Mouse (Mus musculus) thymus, postnatal 25 days (tissue): ENCODE data around the gene Carhsp1.

Experiments
- DNase-seq: peaks from one replicate; pipeline ENCODE4 v3.0.0; 2022

Carhsp1 gene

DNA sequence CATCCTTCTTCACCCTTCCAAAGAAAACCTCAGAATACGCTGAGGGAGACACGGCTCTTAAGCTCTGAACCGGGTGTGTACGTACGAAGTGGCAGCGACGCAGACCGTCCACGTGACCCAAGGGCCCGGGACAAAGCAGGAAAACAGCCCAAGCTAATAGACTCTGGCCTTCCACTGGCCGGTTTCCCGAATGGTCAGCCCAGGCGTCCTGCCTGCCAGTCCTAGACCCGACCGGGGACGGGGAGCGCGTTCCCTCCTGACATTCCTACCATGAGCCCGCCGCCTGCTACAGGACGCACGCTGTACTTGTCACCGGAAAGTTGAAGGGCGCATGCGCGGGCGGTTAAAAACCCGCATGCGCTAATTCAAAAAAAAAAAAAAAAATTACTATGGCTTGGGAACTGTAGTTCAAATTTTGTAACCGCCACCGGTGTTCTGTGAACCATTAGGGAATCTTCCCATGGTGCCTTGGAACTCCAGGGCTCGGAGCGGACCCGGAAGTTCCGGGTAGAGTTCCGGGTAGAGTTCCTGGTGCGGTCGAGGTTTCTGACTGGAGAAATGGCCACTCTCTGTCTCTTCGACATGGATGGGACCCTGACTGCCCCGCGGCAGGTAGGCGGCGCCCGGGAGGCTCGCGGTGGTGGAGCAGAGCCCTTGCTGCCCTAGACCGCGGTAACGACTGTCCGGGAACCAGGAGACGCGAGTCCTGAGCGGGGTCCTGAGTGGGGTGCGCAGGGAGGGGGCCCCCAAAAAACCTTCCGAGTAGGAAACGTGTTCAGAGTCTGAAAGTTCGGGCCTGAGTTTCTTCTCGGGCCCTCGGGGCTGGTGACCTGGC lies 34.5 kb downstream of the Carhsp1 start, which contains the start of the genes Pmm2 and Tmem186:
Gene Pmm2 (plus strand): TSS at position 458 of the 835 bp plus-strand sequence.
Gene Tmem186 (minus strand): TSS at position 496 of the 835 bp plus-strand sequence.
- DNase-seq, result peak; percentile 80

DNA sequence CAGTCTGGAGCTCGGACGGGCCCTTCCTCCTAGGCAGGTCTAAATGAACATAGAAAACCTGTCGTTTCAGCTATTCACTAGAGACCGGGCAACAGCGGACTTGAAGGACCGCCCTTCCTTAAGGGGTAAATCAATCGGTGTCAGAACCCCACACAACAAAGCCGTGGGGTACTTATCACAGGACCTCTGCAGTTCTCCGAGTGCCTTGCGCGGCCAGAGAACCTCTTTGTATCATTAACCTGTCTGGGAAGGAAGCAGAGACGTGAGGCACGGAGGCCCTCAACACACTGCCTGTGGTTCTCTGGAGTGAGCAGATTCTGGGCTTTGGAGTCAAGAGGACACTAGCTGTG lies 35.1 kb downstream of the Carhsp1 start:
- no peak for DNase-seq

DNA sequence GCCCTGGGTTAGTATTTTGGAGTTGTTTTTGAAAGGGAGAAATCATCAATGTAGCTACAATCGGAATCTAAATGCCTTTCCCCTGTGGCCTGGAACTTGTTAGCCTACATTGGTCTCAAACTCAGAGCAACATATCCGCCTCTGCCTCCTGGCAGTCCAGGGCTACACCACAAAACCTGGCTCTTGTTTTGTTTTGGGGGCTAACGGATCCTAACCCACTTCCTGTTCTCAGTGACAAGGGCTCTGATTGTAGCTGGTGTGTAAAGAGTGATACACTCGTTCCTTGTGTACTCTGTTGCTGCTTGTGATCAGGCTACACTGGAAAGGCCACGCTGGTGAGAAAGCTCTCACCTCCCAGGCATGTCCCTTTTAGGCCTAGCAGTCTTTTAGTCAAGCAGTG lies 40.5 kb downstream of the Carhsp1 start:
- peak; percentile 32 for DNase-seq

DNA sequence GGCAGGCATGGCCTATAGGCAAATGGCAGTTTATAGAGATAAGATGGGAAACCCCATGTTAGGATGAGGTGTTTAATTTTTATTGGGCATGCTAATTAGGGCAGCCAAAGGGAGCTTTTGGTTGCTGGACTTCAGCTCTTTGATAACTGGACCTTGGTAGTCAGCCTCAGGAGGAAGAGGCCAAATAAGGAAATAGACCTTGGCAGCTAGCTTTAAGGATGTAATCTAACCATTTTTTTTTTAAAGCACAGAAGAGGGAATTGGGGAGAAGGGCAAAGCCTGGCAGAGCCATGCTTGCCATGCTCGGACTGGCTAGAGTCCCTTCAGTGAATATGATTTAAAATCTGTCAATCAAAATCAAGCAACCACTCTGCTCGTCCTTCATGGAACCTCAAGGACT lies 41.5 kb downstream of the Carhsp1 start:
- no peak for DNase-seq

DNA sequence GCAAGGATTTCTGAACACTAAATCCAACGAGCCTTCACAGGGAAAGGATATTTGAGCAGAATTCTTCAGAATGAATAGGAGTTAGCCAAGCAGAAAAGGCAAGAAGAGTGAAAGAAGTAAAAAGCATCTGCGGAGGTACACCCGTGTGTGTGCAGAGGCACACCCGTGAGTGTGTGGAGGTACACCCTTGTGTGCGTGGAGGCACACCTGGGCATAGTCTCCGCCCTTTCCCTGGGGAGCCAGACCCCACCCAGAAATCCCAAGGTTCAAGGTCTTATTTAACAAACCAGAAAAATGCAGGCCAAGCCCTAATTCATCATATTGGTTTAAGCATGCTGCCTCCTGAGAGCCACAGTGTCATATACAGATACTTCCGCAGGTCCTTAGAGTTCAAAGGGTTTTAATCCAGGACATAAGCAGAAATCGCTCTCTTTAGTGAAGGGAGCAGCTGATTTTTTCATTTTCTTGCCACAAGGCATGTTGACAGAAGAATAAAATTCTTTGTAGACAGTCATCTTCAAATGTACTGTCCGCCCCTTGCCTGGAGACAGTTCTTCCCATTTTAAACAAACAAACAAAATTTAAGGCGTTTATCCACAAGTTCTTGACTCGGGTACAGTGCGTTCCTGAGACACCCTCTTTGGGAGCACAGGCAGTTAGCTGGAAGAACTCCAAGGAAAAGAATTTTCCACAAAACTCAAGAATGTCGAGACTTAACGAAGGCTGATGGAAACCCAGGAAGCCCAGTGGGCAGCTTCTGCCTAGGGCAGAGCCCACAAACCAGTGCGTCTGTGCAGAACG lies 51.4 kb downstream of the Carhsp1 start:
- DNase-seq, result no peak

DNA sequence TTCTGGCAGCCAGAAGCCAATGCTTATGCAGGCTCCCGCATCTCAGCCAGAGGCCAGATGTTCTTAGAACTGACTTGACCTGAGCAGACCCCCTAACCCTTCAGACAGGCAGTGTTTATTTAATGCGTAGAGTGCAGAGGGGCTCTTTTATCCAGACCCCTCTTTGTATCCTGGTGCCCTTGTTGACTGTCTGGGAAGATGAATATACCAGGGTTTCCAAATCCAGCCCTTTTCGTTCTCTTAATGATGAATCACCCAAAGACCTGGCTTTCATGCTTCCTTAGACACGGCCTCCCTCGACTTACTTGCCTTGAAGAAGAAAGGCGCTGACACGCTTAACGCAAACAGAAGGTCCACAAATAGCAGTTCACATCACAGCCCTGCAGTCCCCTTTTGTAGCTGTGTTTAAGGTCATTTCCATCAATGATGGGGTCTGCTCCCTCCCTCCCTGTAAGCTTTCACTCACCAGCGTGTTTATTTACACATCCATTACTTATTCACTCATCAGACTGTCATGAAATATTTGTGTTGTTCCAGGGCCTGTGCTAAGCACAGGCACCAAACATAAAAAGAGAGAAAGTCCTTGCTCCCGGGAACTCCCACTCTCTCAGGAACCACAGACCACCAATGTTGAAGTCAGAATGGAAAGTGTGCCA lies 52.2 kb downstream of the Carhsp1 start:
- DNase-seq, result no peak

DNA sequence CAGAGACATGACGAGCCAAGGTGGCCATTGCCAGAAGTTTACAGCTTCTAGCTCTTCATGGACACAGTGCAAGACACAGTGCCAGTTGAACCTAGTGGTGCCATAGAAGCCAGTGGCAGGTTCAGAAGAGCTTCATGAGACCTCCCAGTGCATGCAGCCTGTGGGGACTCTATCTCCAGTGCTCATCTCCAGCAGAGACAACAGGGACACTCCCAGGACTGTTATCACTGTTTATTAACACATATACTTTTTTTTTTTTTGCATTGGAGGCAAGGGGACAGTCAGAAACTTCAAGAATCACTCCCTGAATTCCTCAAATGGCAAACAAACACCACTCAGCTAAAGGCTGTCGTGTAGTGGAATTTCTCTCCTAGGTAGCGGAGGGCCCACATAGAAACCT lies 58.5 kb downstream of the Carhsp1 start:
- DNase-seq, result no peak

DNA sequence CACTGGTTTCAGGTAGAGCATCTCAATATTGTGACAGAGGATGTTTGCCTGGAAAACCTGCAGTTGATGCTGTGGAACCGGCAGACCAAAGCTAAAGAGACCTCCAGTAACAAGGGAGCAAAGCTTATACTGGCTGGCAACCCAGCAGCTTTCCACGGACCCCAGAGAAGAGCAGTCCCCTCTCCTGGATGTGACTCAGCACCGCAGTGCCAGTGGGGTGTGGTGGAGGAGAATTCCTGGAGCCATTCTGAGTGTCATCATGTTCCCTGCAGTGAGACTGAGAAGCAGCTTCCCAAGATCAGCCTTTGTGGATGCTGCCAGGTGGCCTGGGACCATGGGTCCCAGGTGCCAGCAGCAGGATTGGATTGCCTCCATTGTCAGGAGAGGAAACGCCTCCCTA lies 58.9 kb downstream of the Carhsp1 start:
- DNase-seq, result no peak

DNA sequence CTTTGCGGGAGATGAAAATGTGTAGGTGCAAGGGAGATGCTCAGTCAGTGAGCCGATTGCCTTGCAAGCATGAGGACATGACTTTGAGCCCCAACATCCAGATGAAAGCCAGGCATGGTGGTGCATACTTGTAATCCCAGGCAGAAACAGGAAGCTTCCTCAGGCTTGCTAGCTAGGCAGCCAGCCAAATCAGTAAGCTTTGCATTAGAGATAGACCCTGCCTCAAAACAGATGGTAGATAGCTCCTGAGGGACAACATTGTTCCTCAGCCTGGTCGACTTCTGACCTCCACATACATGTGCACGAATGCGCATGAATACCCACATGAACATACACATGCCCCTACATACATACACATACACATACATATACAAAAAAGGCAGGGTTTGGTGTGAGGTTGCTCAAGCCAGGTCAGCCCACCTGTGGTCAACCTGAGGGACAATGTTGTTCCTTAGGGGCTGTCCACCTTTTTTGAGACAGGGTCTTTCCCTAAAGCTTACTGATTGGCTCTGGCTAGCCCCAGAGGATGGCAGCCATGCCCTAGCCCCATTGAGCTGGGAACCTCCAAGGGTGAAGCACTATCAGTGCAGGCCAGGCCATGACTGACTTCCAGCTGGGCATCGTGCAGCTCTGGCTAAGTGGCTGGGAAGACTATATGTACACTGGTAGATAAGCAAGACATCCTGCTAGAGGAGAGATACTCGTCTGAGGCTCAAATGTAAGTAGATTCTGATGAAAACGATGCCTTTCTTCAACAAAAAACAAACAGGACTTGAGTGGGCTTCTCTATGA lies 59.5 kb downstream of the Carhsp1 start:
- no peak for DNase-seq

DNA sequence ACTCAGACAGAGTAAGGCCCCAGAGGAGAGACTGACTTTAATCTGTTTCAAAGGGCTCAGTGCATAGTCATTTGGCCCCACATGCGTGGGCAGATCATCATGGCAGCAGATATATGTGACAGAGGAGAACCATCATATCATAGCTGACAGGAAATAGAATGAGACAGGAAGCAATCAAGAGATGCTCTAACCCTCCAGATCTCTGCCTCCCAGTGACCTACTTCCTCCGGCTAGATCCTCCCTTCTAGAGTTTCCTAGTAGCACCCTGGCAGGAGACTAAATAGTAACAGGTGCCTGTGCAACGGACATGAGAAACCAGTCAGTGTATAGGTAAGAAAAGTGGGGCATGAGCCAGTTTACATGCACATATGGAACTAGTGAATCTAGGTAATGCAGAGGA lies 61.6 kb downstream of the Carhsp1 start:
- peak; percentile 35 for DNase-seq
